Mouse (Mus musculus) heart, embryonic 12.5 days (tissue): ENCODE results near the gene Anks1b. TPM values are rescaled to one million over a fixed set of nuclear protein-coding genes. Genes with fewer than 3 reads are reported as not detected.

Experiments used
- ATAC-seq: fragments of 200-750 bp; cut with Nextera tagmentation; 2 replicates; pipeline ENCODE4 v1.8.0; 2017; ENCODE audit warnings: moderate TSS enrichment, moderate library complexity; ENCODE audit not compliant: insufficient number of reproducible peaks, low FRiP score
- H3K27ac ChIP-seq: fragments of 300-500 bp; sonication (generic); 2 replicates; pipeline ENCODE4 v1.5.1; 2016; ENCODE audit warnings: mild to moderate bottlenecking, moderate library complexity; ENCODE audit not compliant: poor library complexity, severe bottlenecking
- H3K27me3 ChIP-seq: fragments of 300-500 bp; sonication (generic); replicated peaks from 2 replicates; pipeline ENCODE4 v1.6.1; 2016; ENCODE audit warnings: mild to moderate bottlenecking, moderate library complexity
- H3K36me3 ChIP-seq: fragments of 300-500 bp; sonication (generic); 2 replicates; pipeline ENCODE4 v1.6.1; 2016; ENCODE audit warnings: mild to moderate bottlenecking, moderate library complexity
- H3K4me1 ChIP-seq: fragments of 300-500 bp; sonication (generic); replicated peaks from 2 replicates; pipeline ENCODE4 v1.6.1; 2016; ENCODE audit warnings: mild to moderate bottlenecking
- H3K4me2 ChIP-seq: fragments of 300-500 bp; sonication (generic); 2 replicates; pipeline ENCODE4 v1.6.1; 2016; ENCODE audit warnings: mild to moderate bottlenecking, moderate library complexity
- H3K4me3 ChIP-seq: fragments of 300-500 bp; sonication (generic); 2 replicates; pipeline ENCODE4 v1.5.1; 2016; ENCODE audit warnings: mild to moderate bottlenecking
- H3K9ac ChIP-seq: fragments of 300-500 bp; sonication (generic); 2 replicates; pipeline ENCODE4 v1.6.1; 2016; ENCODE audit warnings: mild to moderate bottlenecking, moderate library complexity
- H3K9me3 ChIP-seq: fragments of 300-500 bp; sonication (generic); replicated peaks from 2 replicates; pipeline ENCODE4 v1.6.1; 2016; ENCODE audit warnings: mild to moderate bottlenecking, moderate library complexity
- WGBS: fragments of 180-500 bp; shearing (Covaris S2); methylation state at CpG from one replicate; pipeline ENCODE4 v1.1.7; 2016; 5-methylcytosine and 5-hydroxymethylcytosine counted together
- polyA plus RNA-seq: library from polyadenylated mRNA; unstranded; fragments of >200 nt; fragmentation: Nextera tagmentation; extraction: Ambion mirVana; gene quantifications from 2 replicates; pipeline ENCODE4 v1.2.1, GENCODE M21; 2016

Anks1b gene
- polyA plus RNA-seq, 1 experiment from 2014 or later: 0.40 TPM

DNA sequence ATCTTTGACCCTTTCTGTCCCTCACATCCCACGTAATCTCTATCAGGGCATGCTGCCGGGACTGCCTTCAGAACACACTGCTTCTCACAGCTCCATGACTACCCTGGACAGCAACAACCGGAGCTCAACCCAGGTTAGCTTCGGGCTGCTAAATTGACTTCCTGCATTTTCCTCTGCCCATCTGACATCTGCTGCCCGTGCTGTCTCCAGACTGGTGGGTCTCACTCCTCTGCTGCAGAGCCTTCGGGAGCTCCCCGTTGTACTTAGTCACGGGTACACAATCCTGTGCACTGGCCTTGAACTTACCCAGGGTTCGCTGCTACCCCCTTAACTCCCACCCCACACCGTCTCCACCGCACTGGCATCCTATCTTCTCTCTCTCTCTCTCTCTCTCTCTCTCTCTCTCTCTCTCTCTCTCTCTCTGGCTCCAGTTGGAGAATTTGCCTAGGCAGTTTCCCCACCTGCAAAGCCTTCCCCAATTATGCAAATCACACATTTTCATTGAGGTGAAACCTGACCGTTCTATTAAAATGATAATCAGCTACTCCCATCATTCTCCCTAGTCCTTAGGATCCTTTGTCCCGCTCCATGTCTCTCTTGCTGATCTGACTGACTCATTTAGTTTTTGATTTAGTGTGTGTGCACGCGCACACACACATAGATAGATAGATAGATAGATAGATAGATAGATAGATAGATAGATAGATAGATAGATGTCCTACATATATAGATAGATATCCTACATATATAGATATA, 898.3 kb downstream of the Anks1b start:
- Histone ChIP-seq H3K36me3 (no peaks in the 10 kb centered on the region), H3K9ac (no peak overlapping the region), H3K9me3 (no peaks in the 10 kb centered on the region), H3K4me1 (no peaks in the 10 kb centered on the region), H3K27ac (no peak overlapping the region), H3K4me3 (no peak overlapping the region), H3K4me2 (peak overlapping the region; percentile 16; the same call in 1 of the 2 replicates), H3K27me3 (peaks cover 28% of the 10 kb centered on the region)
- 12% methylated on average over 15 of the region's 15 CpGs for WGBS
- no peak for ATAC-seq

DNA sequence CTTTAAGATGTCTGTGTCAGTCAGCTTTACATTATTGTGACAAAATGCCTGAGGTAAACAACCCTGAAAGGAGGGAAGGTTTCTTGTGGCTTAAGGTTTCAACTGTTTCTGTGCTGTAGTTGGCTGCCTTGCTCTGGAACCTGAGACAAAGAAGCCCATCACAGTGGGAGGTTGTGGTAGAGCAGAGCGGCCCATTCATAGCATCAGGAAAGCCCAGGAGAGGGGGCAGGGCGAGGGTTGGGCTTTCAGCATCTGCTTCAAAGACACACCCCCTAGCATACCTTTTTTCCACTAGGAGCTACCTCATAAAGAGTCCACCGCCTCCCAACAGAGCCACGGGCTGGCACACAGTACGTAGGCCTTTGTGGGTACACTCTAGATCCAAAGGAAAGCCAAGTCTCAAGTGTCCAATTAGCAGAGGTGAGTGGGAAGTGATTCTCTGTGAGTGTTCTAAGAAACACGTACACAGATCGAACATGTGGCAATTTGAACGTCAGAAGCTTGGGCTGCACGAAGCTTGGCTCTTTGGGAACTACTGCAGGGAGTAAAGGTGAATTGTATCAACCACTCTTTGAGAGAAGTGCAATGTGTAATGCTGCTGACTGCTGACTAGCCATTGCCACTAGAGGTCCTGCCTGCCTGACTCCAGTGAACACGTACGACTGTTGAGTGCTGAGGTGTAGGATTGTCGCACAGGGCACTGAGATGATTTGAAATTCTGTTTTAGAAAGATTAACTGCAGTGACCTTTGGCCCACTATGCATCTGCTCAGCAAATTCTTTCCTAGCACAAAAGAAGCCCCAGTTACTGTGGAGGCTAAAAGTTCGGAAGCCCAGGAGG, 906.5 kb downstream of the Anks1b start:
- 57% methylated on average over 13 of the region's 13 CpGs for WGBS
- Histone ChIP-seq H3K4me2 (no peak overlapping the region), H3K27ac (no peak overlapping the region), H3K4me3 (no peak overlapping the region), H3K9me3 (no peaks in the 10 kb centered on the region), H3K4me1 (no peaks in the 10 kb centered on the region), H3K9ac (no peak overlapping the region), H3K27me3 (no peaks in the 10 kb centered on the region), H3K36me3 (no peaks in the 10 kb centered on the region)
- no peak for ATAC-seq

GRCm38 (mm10) chr10:90784981-90785650, 911.8 kb downstream of the Anks1b start:
- Histone ChIP-seq H3K9ac (no peak overlapping the region), H3K36me3 (no peaks in the 10 kb centered on the region), H3K4me2 (no peak overlapping the region), H3K9me3 (no peaks in the 10 kb centered on the region), H3K27ac (no peak overlapping the region), H3K4me1 (no peaks in the 10 kb centered on the region), H3K4me3 (no peak overlapping the region), H3K27me3 (no peaks in the 10 kb centered on the region)
- 64% methylated on average over 4 of the region's 4 CpGs for WGBS
- ATAC-seq: no peak

DNA sequence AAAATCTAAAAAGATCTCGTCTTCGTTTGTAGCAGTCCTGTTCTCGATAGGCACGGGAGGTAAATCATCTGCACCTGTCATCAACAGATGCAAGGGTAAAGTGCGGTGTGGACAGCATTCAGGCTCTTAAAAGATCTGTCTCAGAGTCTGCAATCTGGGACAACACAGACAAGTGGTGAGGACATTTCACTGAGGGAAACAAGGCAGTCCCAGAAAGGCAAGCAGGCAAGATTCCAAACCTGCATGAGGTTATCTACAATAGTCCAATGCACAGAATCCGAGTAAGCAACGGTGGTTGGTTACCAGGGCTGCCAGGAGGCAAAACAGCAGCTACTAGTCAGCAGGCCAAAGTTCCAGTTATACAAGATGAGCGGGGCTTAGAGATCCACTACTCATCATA, 912.4 kb downstream of the Anks1b start:
- no peak for ATAC-seq
- no peaks in the 10 kb centered on the region for H3K9me3 ChIP-seq
- WGBS: 80% methylated on average over 8 of the region's 8 CpGs

GRCm38 (mm10) chr10:90803112-90803511, 929.8 kb downstream of the Anks1b start:
- no peak for ATAC-seq
- Histone ChIP-seq H3K9ac (no peak overlapping the region), H3K27ac (no peak overlapping the region), H3K4me1 (no peaks in the 10 kb centered on the region), H3K27me3 (no peaks in the 10 kb centered on the region), H3K4me2 (no peak overlapping the region), H3K4me3 (no peak overlapping the region), H3K9me3 (no peaks in the 10 kb centered on the region), H3K36me3 (no peaks in the 10 kb centered on the region)
- WGBS: 41% methylated on average over 6 of the region's 6 CpGs

More for the DNA sequence above, 912.4 kb downstream of the Anks1b start:
- Histone ChIP-seq H3K4me2 (no peak overlapping the region), H3K36me3 (no peaks in the 10 kb centered on the region), H3K27ac (no peak overlapping the region), H3K9ac (no peak overlapping the region), H3K4me1 (no peaks in the 10 kb centered on the region), H3K4me3 (no peak overlapping the region), H3K27me3 (no peaks in the 10 kb centered on the region)

GRCm38 (mm10) chr10:90804602-90805095, 931.3 kb downstream of the Anks1b start:
- H3K4me3 ChIP-seq: no peak overlapping the region
- no peaks in the 10 kb centered on the region for H3K27me3 ChIP-seq
- H3K9me3 ChIP-seq: no peaks in the 10 kb centered on the region
- H3K4me1 ChIP-seq: no peaks in the 10 kb centered on the region
- H3K36me3 ChIP-seq: no peaks in the 10 kb centered on the region
- H3K4me2 ChIP-seq: no peak overlapping the region
- 19% methylated on average over 4 of the region's 4 CpGs for WGBS
- no peak for ATAC-seq
- H3K9ac ChIP-seq: no peak overlapping the region
- H3K27ac ChIP-seq: no peak overlapping the region

- H3K27ac ChIP-seq: no peak overlapping the region
- no peaks in the 10 kb centered on the region for H3K4me1 ChIP-seq
- H3K27me3 ChIP-seq: no peaks in the 10 kb centered on the region
- no peak overlapping the region for H3K4me2 ChIP-seq
- no peaks in the 10 kb centered on the region for H3K9me3 ChIP-seq
- H3K9ac ChIP-seq: no peak overlapping the region
- no peaks in the 10 kb centered on the region for H3K36me3 ChIP-seq
- no peak for ATAC-seq
- WGBS: 59% methylated on average over 8 of the region's 8 CpGs
- H3K4me3 ChIP-seq: no peak overlapping the region
These were observed 935.5 kb downstream of the Anks1b start for GRCm38 (mm10) chr10:90808616-90809310.

DNA sequence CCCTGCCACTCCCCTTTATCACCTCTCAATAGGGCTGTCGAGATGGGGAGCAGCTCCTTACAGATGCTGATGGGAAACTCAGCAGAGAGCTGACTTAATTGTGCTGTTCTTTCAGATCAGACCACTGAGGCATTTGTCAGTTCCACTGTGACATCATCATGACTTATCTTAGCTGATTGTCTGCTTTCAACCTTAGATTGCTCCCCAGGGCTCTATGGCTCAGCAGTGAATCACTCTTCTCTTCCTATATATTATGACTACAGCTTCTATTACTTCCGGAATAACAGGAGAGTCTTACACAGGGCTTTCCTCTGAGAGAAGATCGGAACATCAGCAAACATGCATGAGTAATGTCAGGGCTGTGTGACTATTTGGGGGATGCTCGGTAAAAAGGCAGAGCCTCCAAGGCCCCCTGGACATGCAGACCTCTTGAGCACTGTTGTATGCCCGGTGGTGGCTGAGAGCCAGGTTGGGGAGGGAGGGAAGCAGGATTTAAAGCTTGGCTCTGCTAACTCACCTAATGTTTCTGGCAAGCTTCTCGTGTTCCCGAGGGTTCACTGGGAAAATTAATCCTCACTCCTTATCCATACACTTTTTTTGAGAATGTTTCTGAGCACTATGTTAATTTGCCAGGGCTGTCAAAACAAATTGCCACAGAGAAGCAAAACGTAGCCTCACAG, 936.7 kb downstream of the Anks1b start:
- Histone ChIP-seq H3K4me2 (no peak overlapping the region), H3K4me1 (no peaks in the 10 kb centered on the region), H3K27ac (no peak overlapping the region), H3K9ac (no peak overlapping the region), H3K9me3 (no peaks in the 10 kb centered on the region), H3K4me3 (no peak overlapping the region), H3K27me3 (no peaks in the 10 kb centered on the region), H3K36me3 (no peaks in the 10 kb centered on the region)
- no peak for ATAC-seq
- WGBS: 33% methylated on average over 8 of the region's 8 CpGs

DNA sequence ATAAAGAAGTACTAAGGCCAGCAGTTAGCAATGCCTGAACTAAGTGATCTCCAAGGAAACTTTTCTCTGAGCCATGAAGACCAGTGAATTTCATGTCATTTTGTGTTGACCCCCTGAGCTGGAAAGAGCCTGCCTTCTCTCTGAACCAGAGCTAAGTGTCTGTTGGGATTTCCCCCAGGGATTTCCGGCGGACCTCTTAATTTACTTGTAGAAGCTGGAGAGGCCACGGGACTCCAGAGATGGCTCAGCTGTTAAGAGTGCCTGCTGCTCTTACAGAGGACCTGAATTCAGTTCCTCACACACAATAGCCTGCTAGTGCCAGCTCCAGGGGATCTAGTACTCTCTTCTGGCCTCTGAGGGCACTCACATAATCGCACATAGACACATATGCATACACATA, 938.1 kb downstream of the Anks1b start:
- 70% methylated on average over 4 of the region's 4 CpGs for WGBS
- Histone ChIP-seq H3K4me3 (no peak overlapping the region), H3K27ac (no peak overlapping the region), H3K36me3 (no peaks in the 10 kb centered on the region), H3K27me3 (0 out of 2 replicates have a peak, but pooled peaks cover 3% of the 10 kb centered on the region), H3K9ac (no peak overlapping the region), H3K4me1 (no peaks in the 10 kb centered on the region), H3K9me3 (no peaks in the 10 kb centered on the region), H3K4me2 (no peak overlapping the region)
- no peak for ATAC-seq

GRCm38 (mm10) chr10:90813326-90813725, 940.0 kb downstream of the Anks1b start:
- 88% methylated on average over 5 of the region's 5 CpGs for WGBS
- Histone ChIP-seq H3K4me1 (no peaks in the 10 kb centered on the region), H3K9me3 (no peaks in the 10 kb centered on the region), H3K9ac (no peak overlapping the region), H3K27ac (no peak overlapping the region), H3K4me3 (no peak overlapping the region), H3K27me3 (peaks cover 3% of the 10 kb centered on the region), H3K36me3 (no peaks in the 10 kb centered on the region), H3K4me2 (no peak overlapping the region)
- ATAC-seq: no peak
